ENCODE assay signal across 16 mouse cellular contexts in the genomic region with DNA sequence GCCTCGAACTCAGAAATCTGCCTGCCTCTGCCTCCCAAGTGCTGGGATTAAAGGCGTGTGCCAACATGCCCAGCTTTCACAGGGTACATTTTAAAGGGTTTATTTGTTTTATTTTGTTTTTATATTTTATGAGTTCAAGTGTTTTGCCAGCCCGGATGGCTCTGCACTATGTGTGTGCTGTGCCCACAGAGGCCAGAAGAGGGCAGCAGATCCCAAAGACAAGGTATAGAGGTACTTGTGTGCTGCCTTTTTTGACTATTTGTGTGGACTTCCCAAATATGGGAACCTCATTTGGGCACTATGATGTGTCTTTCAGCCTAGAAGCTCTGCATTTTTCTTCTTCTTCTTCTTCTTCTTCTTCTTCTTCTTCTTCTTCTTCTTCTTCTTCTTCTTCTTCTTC.
DNase-seq lines count a peak whose midpoint lies in the region; ATAC-seq and TF ChIP-seq lines count a peak whose summit lies in the region.
"Had no signal": no experiment of that assay in that cellular context is flagged by ENCODE, and none has a peak within 500 bp of the region (broad histone marks: within the 10 kb centered on the region; RNA-seq: fewer than 3 reads in every experiment).

No protein-coding gene starts in this region.

- no peak overlapping the region for H3K9ac ChIP-seq in forebrain, postnatal 0 days
- H3K9ac ChIP-seq in forebrain, embryonic 16.5 days (replicated peaks; ENCODE audit: low read depth, low read length) = no peak overlapping the region
- H3K9ac ChIP-seq in liver, adult 2 months (ENCODE audit: low read depth, low read length) = no peak overlapping the region
- no peak overlapping the region for H3K9ac ChIP-seq in liver, embryonic 11.5 days (ENCODE audit: low read depth, low read length)
- H3K9ac ChIP-seq in MEL (ENCODE audit: control insufficient read depth, low read depth, low read length, poor library complexity, severe bottlenecking) = no peak overlapping the region
- H3K9ac ChIP-seq: embryonic facial prominence, embryonic 13.5 days; limb, embryonic 15.5 days had no signal

- H3K4me2 ChIP-seq in forebrain, postnatal 0 days (ENCODE audit: low read depth) = no peak overlapping the region
- no peak overlapping the region for H3K4me2 ChIP-seq in forebrain, embryonic 16.5 days (ENCODE audit: low read length)
- H3K4me2 ChIP-seq in liver, embryonic 11.5 days = no peak overlapping the region
- H3K4me2 ChIP-seq: embryonic facial prominence, embryonic 13.5 days; limb, embryonic 15.5 days had no signal

- no peaks in the 10 kb centered on the region for H3K9me3 ChIP-seq in forebrain, postnatal 0 days (ENCODE audit: low read length)
- no peaks in the 10 kb centered on the region for H3K9me3 ChIP-seq in forebrain, embryonic 16.5 days (ENCODE audit: control insufficient read depth, low read length)
- no peaks in the 10 kb centered on the region for H3K9me3 ChIP-seq in liver, embryonic 11.5 days (ENCODE audit: control insufficient read depth, low read length)
- no peaks in the 10 kb centered on the region for H3K9me3 ChIP-seq in MEL (replicated peaks; ENCODE audit: insufficient read depth, low read length)
- H3K9me3 ChIP-seq: limb, embryonic 15.5 days had no signal

- no peak for TF ChIP-seq POLR2A in liver, adult 2 months (IDR thresholded peaks at IDR 0.05; ENCODE audit: extremely low read depth, insufficient read depth, low read length)
- TF ChIP-seq POLR2A in MEL (IDR thresholded peaks at IDR 0.05; ENCODE audit: control insufficient read depth in 1 of 2, insufficient read depth in 1 of 2, low read depth in 1 of 2, low read length in 2 of 2, poor library complexity in 1 of 2) = no peak

- H3K27ac ChIP-seq in forebrain, postnatal 0 days (ENCODE audit: low read depth, low read length) = no peak overlapping the region
- no peak overlapping the region for H3K27ac ChIP-seq in forebrain, embryonic 16.5 days (ENCODE audit: low read length)
- no peak overlapping the region for H3K27ac ChIP-seq in liver, adult 2 months (replicated peaks; ENCODE audit: insufficient read depth, low read depth, low read length)
- no peak overlapping the region for H3K27ac ChIP-seq in liver, embryonic 11.5 days (ENCODE audit: low read depth, low read length)
- no peak overlapping the region for H3K27ac ChIP-seq in MEL (ENCODE audit: control insufficient read depth, low read depth, low read length)
- H3K27ac ChIP-seq: embryonic facial prominence, embryonic 13.5 days; limb, embryonic 15.5 days had no signal

- no peak for DNase-seq in forebrain, postnatal 0 days
- DNase-seq in liver, adult 2 months (ENCODE audit: extremely low read depth, low read depth, low spot score) = no peak
- no peak for DNase-seq in liver, embryonic 11.5 days (ENCODE audit: low spot score)
- peak; percentile 25 for DNase-seq in 3T3-L1 (ENCODE audit: low read depth, low spot score)
- peak; percentile 45 for DNase-seq in MEL (ENCODE audit: low read depth, low spot score)
- no peak for DNase-seq in adrenal gland, adult 18-20 months (ENCODE audit: low spot score in 2 of 2)
- no peak for DNase-seq in ovary, postnatal 36 days (ENCODE audit: low spot score)
- DNase-seq: adrenal gland, postnatal 10 days; heart, postnatal 10 days; kidney, postnatal 25 days; lung, postnatal 4 days; midbrain, embryonic 14.5 days; right cerebral cortex, postnatal 25 days had no signal

- WGBS in forebrain, postnatal 0 days = 86% methylated on average over 3 of the region's 3 CpGs
- WGBS in forebrain, embryonic 16.5 days = 82% methylated on average over 3 of the region's 3 CpGs
- 90% methylated on average over 3 of the region's 3 CpGs for WGBS in liver, adult 2 months
- 87% methylated on average over 3 of the region's 3 CpGs for WGBS in liver, embryonic 11.5 days

- ATAC-seq in forebrain, postnatal 0 days = no peak
- ATAC-seq in forebrain, embryonic 16.5 days = no peak
- ATAC-seq in liver, embryonic 11.5 days (replicated peaks; ENCODE audit: low FRiP score) = no peak

- TF ChIP-seq EP300 in MEL (IDR thresholded peaks at IDR 0.05; ENCODE audit: low read depth in 1 of 2, low read length in 2 of 2) = no peak

- H3K4me3 ChIP-seq in forebrain, postnatal 0 days (ENCODE audit: low read depth, low read length) = no peak overlapping the region
- H3K4me3 ChIP-seq in forebrain, embryonic 16.5 days (replicated peaks; ENCODE audit: low read length) = no peak overlapping the region
- no peak overlapping the region for H3K4me3 ChIP-seq in liver, adult 2 months (ENCODE audit: insufficient read depth, low read depth, low read length)
- no peak overlapping the region for H3K4me3 ChIP-seq in liver, embryonic 11.5 days (ENCODE audit: low read depth, low read length)
- no peak overlapping the region for H3K4me3 ChIP-seq in MEL (ENCODE audit: control insufficient read depth in 1 of 2, insufficient read depth in 1 of 2, low read depth in 2 of 2, low read length in 2 of 2)
- H3K4me3 ChIP-seq: embryonic facial prominence, embryonic 13.5 days; limb, embryonic 15.5 days had no signal

- no peaks in the 10 kb centered on the region for H3K4me1 ChIP-seq in forebrain, postnatal 0 days (ENCODE audit: insufficient read depth)
- no peaks in the 10 kb centered on the region for H3K4me1 ChIP-seq in forebrain, embryonic 16.5 days (replicated peaks; ENCODE audit: control insufficient read depth, insufficient read depth, low read length)
- no peaks in the 10 kb centered on the region for H3K4me1 ChIP-seq in liver, adult 2 months (ENCODE audit: control insufficient read depth, insufficient read depth, low read length)
- H3K4me1 ChIP-seq in liver, embryonic 11.5 days (replicated peaks; ENCODE audit: control insufficient read depth, insufficient read depth, low read length) = no peaks in the 10 kb centered on the region
- no peaks in the 10 kb centered on the region for H3K4me1 ChIP-seq in MEL (ENCODE audit: control insufficient read depth in 1 of 2, insufficient read depth in 2 of 2, low read length in 2 of 2)
- H3K4me1 ChIP-seq: embryonic facial prominence, embryonic 13.5 days; limb, embryonic 15.5 days had no signal

- no peaks in the 10 kb centered on the region for H3K79me2 ChIP-seq in liver, adult 2 months (ENCODE audit: control insufficient read depth, insufficient read depth, low read length)
- no peaks in the 10 kb centered on the region for H3K79me2 ChIP-seq in MEL (ENCODE audit: control insufficient read depth, insufficient read depth, low read length, poor library complexity)

- TF ChIP-seq CTCF in forebrain, postnatal 0 days (IDR thresholded peaks at IDR 0.05; ENCODE audit: low read depth) = 0 out of 2 replicates have a peak, but pooled peaks have one; percentile 4
- TF ChIP-seq CTCF in liver, adult 2 months (IDR thresholded peaks at IDR 0.05; ENCODE audit: low read depth, low read length) = peak; percentile 16; the same call in 1 of the 2 replicates
- TF ChIP-seq CTCF in MEL (IDR thresholded peaks at IDR 0.05 in 2 of 3, conservative IDR thresholded peaks at IDR 0.05 in 1 of 3; ENCODE audit: control insufficient read depth in 1 of 3, insufficient read depth in 1 of 3, low read depth in 2 of 3, low read length in 3 of 3, poor library complexity in 1 of 3, severe bottlenecking in 1 of 3) = peak; percentile 26 to 48 (median 47)

- H3K36me3 ChIP-seq in forebrain, postnatal 0 days (ENCODE audit: insufficient read depth) = no peaks in the 10 kb centered on the region
- H3K36me3 ChIP-seq in forebrain, embryonic 16.5 days (ENCODE audit: control insufficient read depth, insufficient read depth) = no peaks in the 10 kb centered on the region
- no peaks in the 10 kb centered on the region for H3K36me3 ChIP-seq in liver, adult 2 months (ENCODE audit: control insufficient read depth, insufficient read depth, low read length)
- no peaks in the 10 kb centered on the region for H3K36me3 ChIP-seq in liver, embryonic 11.5 days (ENCODE audit: control insufficient read depth, insufficient read depth, low read length)
- H3K36me3 ChIP-seq in MEL (ENCODE audit: control insufficient read depth in 1 of 2, insufficient read depth in 2 of 2, low read length in 2 of 2) = no peaks in the 10 kb centered on the region
- H3K36me3 ChIP-seq: embryonic facial prominence, embryonic 13.5 days; limb, embryonic 15.5 days had no signal

- no peaks in the 10 kb centered on the region for H3K27me3 ChIP-seq in forebrain, postnatal 0 days (ENCODE audit: insufficient read depth, low read length)
- no peaks in the 10 kb centered on the region for H3K27me3 ChIP-seq in forebrain, embryonic 16.5 days (replicated peaks; ENCODE audit: control insufficient read depth, insufficient read depth, low read length)
- no peaks in the 10 kb centered on the region for H3K27me3 ChIP-seq in liver, adult 2 months (ENCODE audit: control insufficient read depth, insufficient read depth, low read length)
- H3K27me3 ChIP-seq in liver, embryonic 11.5 days (replicated peaks; ENCODE audit: control insufficient read depth, insufficient read depth, low read length) = no peaks in the 10 kb centered on the region
- no peaks in the 10 kb centered on the region for H3K27me3 ChIP-seq in MEL (ENCODE audit: control insufficient read depth in 1 of 2, insufficient read depth in 2 of 2, low read length in 2 of 2)
- H3K27me3 ChIP-seq: embryonic facial prominence, embryonic 13.5 days; limb, embryonic 15.5 days had no signal

- peak; percentile 44 for TF ChIP-seq RAD21 in MEL (IDR thresholded peaks at IDR 0.05; ENCODE audit: low read depth, low read length)

TF ChIP-seq in MEL, 35 proteins besides CTCF, POLR2A, EP300 and RAD21:
- TF ChIP-seq ZKSCAN1 (IDR thresholded peaks at IDR 0.05; ENCODE audit: low read depth, low read length) (no peak), ZC3H11A (IDR thresholded peaks at IDR 0.05; ENCODE audit: low read depth, low read length) (peak; percentile 39; the same call in 1 of the 2 replicates), TCF12 (IDR thresholded peaks at IDR 0.05; ENCODE audit: low read depth, low read length) (no peak), CHD2 (IDR thresholded peaks at IDR 0.05; ENCODE audit: low read length) (no peak), POLR2AphosphoS2 (IDR thresholded peaks at IDR 0.05; ENCODE audit: low read length) (no peak), MXI1 (IDR thresholded peaks at IDR 0.05; ENCODE audit: low read depth, low read length) (no peak), MAFK (IDR thresholded peaks at IDR 0.05; ENCODE audit: borderline replicate concordance, low read depth, low read length) (no peak), SMC3 (IDR thresholded peaks at IDR 0.05; ENCODE audit: low read depth, low read length) (peak; percentile 51), MEF2A (IDR thresholded peaks at IDR 0.05; ENCODE audit: extremely low read depth, insufficient replicate concordance, low read depth, low read length, poor library complexity, severe bottlenecking) (no peak), MAX (IDR thresholded peaks at IDR 0.05; ENCODE audit: low read length) (no peak), RCOR1 (IDR thresholded peaks at IDR 0.05; ENCODE audit: low read depth, low read length) (no peak), UBTF (IDR thresholded peaks at IDR 0.05; ENCODE audit: borderline replicate concordance, insufficient read depth, low read depth, low read length) (no peak)
TF ChIP-seq in MEL: peak in this region for 2.

Comparison
In these comparisons a context has a peak if more than half of its experiments do, and no peak if none do; other contexts are left out.
1. DNase-seq: peak in 3T3-L1 (single experiment) and MEL (single experiment); none in forebrain, postnatal 0 days (single experiment), liver, adult 2 months (single experiment), liver, embryonic 11.5 days (single experiment), adrenal gland, adult 18-20 months (0 of 2) and ovary, postnatal 36 days (single experiment).
2. Peak in every context shown above with its lines, with median percentiles within 50 percentile points of each other: CTCF ChIP-seq.